In the genomic region with DNA sequence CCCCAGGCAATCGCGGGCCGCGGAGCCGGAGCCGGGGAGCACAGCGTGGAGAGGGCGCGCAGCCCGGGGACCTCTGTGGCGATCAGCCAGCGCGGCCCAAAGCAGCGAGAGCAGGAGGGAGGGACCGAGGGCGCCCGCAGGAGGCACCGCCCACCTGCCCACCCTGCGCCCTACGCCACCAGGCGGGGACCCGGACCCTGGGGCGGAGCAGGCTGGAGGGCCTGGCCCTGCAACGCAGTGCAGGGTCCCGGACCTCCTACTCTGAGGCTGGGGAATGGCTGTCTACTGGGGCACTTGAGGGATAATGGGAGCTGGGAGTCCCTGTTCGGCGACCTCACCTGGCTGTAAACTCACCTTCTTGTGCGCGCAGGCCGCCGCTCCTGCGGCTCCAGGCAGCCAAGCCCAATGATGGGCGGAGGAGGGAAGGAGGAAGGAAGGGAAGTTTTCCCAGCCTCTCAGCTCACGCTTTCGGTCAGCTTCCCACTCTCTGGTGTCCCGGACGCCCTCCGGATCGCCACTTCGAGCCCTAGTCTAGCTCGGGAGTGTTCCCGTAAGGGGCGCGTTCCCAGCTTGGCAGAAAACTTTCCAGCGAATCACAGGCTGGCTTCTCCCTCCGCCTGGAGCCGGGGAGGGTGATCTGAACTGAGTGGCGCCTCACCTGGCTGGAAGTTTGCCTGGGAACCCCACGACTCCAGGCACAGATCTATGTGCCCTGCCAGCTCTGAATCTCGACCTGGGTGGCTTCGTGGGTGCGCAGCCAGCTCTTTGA, we compare ENCODE assay signal across 8 mouse cellular contexts. TPM values are rescaled to one million over a fixed set of nuclear protein-coding genes. Genes with fewer than 3 reads are reported as not detected.
DNase-seq lines count a peak whose midpoint lies in the region; ATAC-seq and TF ChIP-seq lines count a peak whose summit lies in the region.

A gene (minus strand): TSS at position 174 of the 769 bp plus-strand sequence.

- peak within 1 kb of the TSS; percentile 50 for H3K4me3 ChIP-seq in forebrain, embryonic 15.5 days
- H3K4me3 ChIP-seq in hindbrain, embryonic 12.5 days = peak within 1 kb of the TSS; percentile 66
- H3K4me3 ChIP-seq in limb, embryonic 14.5 days (replicated peaks; ENCODE audit: low read length) = peak within 1 kb of the TSS; percentile 75
- H3K4me3 ChIP-seq in midbrain, embryonic 13.5 days (replicated peaks) = peak within 1 kb of the TSS; percentile 65

- H3K9ac ChIP-seq in forebrain, embryonic 15.5 days (replicated peaks) = peak within 1 kb of the TSS; percentile 49
- peak within 1 kb of the TSS; percentile 69 for H3K9ac ChIP-seq in hindbrain, embryonic 12.5 days
- peak within 1 kb of the TSS; percentile 70 for H3K9ac ChIP-seq in limb, embryonic 14.5 days (ENCODE audit: low read depth, low read length, severe bottlenecking)
- peak within 1 kb of the TSS; percentile 70 for H3K9ac ChIP-seq in midbrain, embryonic 13.5 days (replicated peaks)

- peak; percentile 80 for DNase-seq in R1 (ENCODE audit: low read depth, low spot score)
- peak; percentile 34 for DNase-seq in brain, embryonic 14.5 days (ENCODE audit: low read depth)
- DNase-seq in limb, embryonic 14.5 days (ENCODE audit: low spot score) = peak; percentile 56
- DNase-seq in thymus, postnatal 14 days = peak; percentile 42
- DNase-seq in layer of hippocampus, adult 9-10 months (ENCODE audit: low spot score) = no peak

- H3K36me3 ChIP-seq in forebrain, embryonic 15.5 days = no peaks in the 10 kb centered on the region
- no peaks in the 10 kb centered on the region for H3K36me3 ChIP-seq in hindbrain, embryonic 12.5 days
- H3K36me3 ChIP-seq in limb, embryonic 14.5 days (ENCODE audit: control insufficient read depth, insufficient read depth, low read length) = no peaks in the 10 kb centered on the region
- no peaks in the 10 kb centered on the region for H3K36me3 ChIP-seq in midbrain, embryonic 13.5 days

- peak within 1 kb of the TSS; percentile 77 for H3K4me2 ChIP-seq in forebrain, embryonic 15.5 days (replicated peaks)
- H3K4me2 ChIP-seq in hindbrain, embryonic 12.5 days (replicated peaks) = peak within 1 kb of the TSS; percentile 98
- peak within 1 kb of the TSS; percentile 93 for H3K4me2 ChIP-seq in limb, embryonic 14.5 days (replicated peaks; ENCODE audit: low read depth, low read length, severe bottlenecking)
- H3K4me2 ChIP-seq in midbrain, embryonic 13.5 days (replicated peaks) = peak within 1 kb of the TSS; percentile 96

- H3K27me3 ChIP-seq in forebrain, embryonic 15.5 days = peaks cover 24% of the 10 kb centered on the region; the same call in 1 of the 2 replicates
- H3K27me3 ChIP-seq in hindbrain, embryonic 12.5 days = peaks cover 58% of the 10 kb centered on the region
- H3K27me3 ChIP-seq in limb, embryonic 14.5 days (ENCODE audit: control insufficient read depth, insufficient read depth, low read length) = no peaks in the 10 kb centered on the region
- peaks cover 52% of the 10 kb centered on the region for H3K27me3 ChIP-seq in midbrain, embryonic 13.5 days

- ATAC-seq in forebrain, embryonic 15.5 days (replicated peaks) = peak; percentile 69
- peak; percentile 76 for ATAC-seq in hindbrain, embryonic 12.5 days (ENCODE audit: low FRiP score)
- ATAC-seq in limb, embryonic 14.5 days (ENCODE audit: low FRiP score, low read depth) = peak; percentile 80
- peak; percentile 70 for ATAC-seq in midbrain, embryonic 13.5 days

- no peak for TF ChIP-seq CTCF in brain, embryonic 14.5 days (IDR thresholded peaks at IDR 0.05; ENCODE audit: borderline replicate concordance, extremely low read depth, insufficient read depth, insufficient read length)

- no peak for TF ChIP-seq POLR2A in brain, embryonic 14.5 days (IDR thresholded peaks at IDR 0.05; ENCODE audit: borderline replicate concordance, extremely low read depth, insufficient read depth, insufficient read length, poor library complexity, severe bottlenecking)
- TF ChIP-seq POLR2A in limb, embryonic 14.5 days (IDR thresholded peaks at IDR 0.05; ENCODE audit: borderline replicate concordance, extremely low read depth, insufficient read depth, insufficient read length) = peak; percentile 73; the same call in 1 of the 2 replicates

- H3K27ac ChIP-seq in forebrain, embryonic 15.5 days (replicated peaks) = no peak within 1 kb of the TSS
- H3K27ac ChIP-seq in hindbrain, embryonic 12.5 days = no peak within 1 kb of the TSS; the same call in 1 of the 2 replicates
- peak within 1 kb of the TSS; percentile 65; the same call in 1 of the 2 replicates for H3K27ac ChIP-seq in limb, embryonic 14.5 days (replicated peaks; ENCODE audit: low read depth, low read length)
- H3K27ac ChIP-seq in midbrain, embryonic 13.5 days = no peak within 1 kb of the TSS

- WGBS in forebrain, embryonic 15.5 days = 2% methylated on average over 38 of the region's 52 CpGs
- WGBS in hindbrain, embryonic 12.5 days = under 1% methylated on average over 50 of the region's 52 CpGs
- under 1% methylated on average over 35 of the region's 52 CpGs for WGBS in limb, embryonic 14.5 days
- under 1% methylated on average over 52 of the region's 52 CpGs for WGBS in midbrain, embryonic 13.5 days

- H3K4me1 ChIP-seq in forebrain, embryonic 15.5 days = peaks cover 27% of the 10 kb centered on the region
- peaks cover 23% of the 10 kb centered on the region for H3K4me1 ChIP-seq in hindbrain, embryonic 12.5 days
- H3K4me1 ChIP-seq in limb, embryonic 14.5 days (ENCODE audit: control insufficient read depth, insufficient read depth, low read length) = peaks cover 34% of the 10 kb centered on the region
- peaks cover 36% of the 10 kb centered on the region for H3K4me1 ChIP-seq in midbrain, embryonic 13.5 days (replicated peaks)

- no peaks in the 10 kb centered on the region for H3K9me3 ChIP-seq in forebrain, embryonic 15.5 days
- H3K9me3 ChIP-seq in hindbrain, embryonic 12.5 days (replicated peaks) = no peaks in the 10 kb centered on the region
- H3K9me3 ChIP-seq in limb, embryonic 14.5 days (ENCODE audit: control insufficient read depth, low read length) = no peaks in the 10 kb centered on the region
- no peaks in the 10 kb centered on the region for H3K9me3 ChIP-seq in midbrain, embryonic 13.5 days

RNA-seq across cellular contexts. Expression of the gene that starts here (rescaled TPM):
- 4.9 and 6.1 TPM in 2 replicates for polyA plus RNA-seq in brain, embryonic 14.5 days (2012; rRNA removed)
- 6.5 and 6.6 TPM in 2 replicates for polyA plus RNA-seq in forebrain, embryonic 15.5 days (2015; fragmentation: Nextera tagmentation; extraction: Ambion mirVana)
- 7.1 and 8.7 TPM in 2 replicates for polyA plus RNA-seq in hindbrain, embryonic 12.5 days (2016; fragmentation: Nextera tagmentation; extraction: Ambion mirVana)
- polyA plus RNA-seq in limb, embryonic 14.5 days (2012; rRNA removed) = 11.6 and 12.0 TPM in 2 replicates
- 18.8 and 19.2 TPM in 2 replicates for polyA plus RNA-seq in limb, embryonic 14.5 days (2014; fragmentation: Nextera tagmentation; extraction: Ambion mirVana)
- 5.7 and 6.4 TPM in 2 replicates for polyA plus RNA-seq in midbrain, embryonic 13.5 days (2015; fragmentation: Nextera tagmentation; extraction: Ambion mirVana)
